Mouse (Mus musculus): ENCODE data around the gene Chfr. TPM values are rescaled to one million over a fixed set of nuclear protein-coding genes. Genes with fewer than 3 reads are reported as not detected.

Chfr gene
- polyA plus RNA-seq, 1 experiment from 2014 or later, result 47.7 TPM

Other genes with a start within 250 kb of the Chfr start
- 0.35 and 0.98 TPM in 2 replicates for gene Gm15446, start 212.4 kb upstream of the Chfr start, polyA plus RNA-seq (2014; fragmentation: Nextera tagmentation; extraction: Ambion mirVana)
- gene Zfp932, start 139.3 kb upstream of the Chfr start, polyA plus RNA-seq (2014; fragmentation: Nextera tagmentation; extraction: Ambion mirVana), result 22.3 and 26.7 TPM in 2 replicates
- 4.5 and 7.1 TPM in 2 replicates for gene Gm17655, start 63.3 kb upstream of the Chfr start, polyA plus RNA-seq (2014; fragmentation: Nextera tagmentation; extraction: Ambion mirVana)
- gene Gm35315, start 41.4 kb upstream of the Chfr start, polyA plus RNA-seq (2014; fragmentation: Nextera tagmentation; extraction: Ambion mirVana), result 1.3 and 1.5 TPM in 2 replicates
- gene Plcxd1, start 35.9 kb upstream of the Chfr start, polyA plus RNA-seq (2014; fragmentation: Nextera tagmentation; extraction: Ambion mirVana), result 0.27 and 0.39 TPM in 2 replicates
- 20.9 and 24.8 TPM in 2 replicates for gene Gtpbp6, start 27.6 kb upstream of the Chfr start, polyA plus RNA-seq (2014; fragmentation: Nextera tagmentation; extraction: Ambion mirVana)
- gene Zfp605, start 25.8 kb upstream of the Chfr start, polyA plus RNA-seq (2014; fragmentation: Nextera tagmentation; extraction: Ambion mirVana), result 4.5 and 4.8 TPM in 2 replicates
- gene Golga3, start 40.9 kb downstream of the Chfr start, polyA plus RNA-seq (2014; fragmentation: Nextera tagmentation; extraction: Ambion mirVana), result 21.1 and 21.9 TPM in 2 replicates
- 44.8 and 46.1 TPM in 2 replicates for gene Ankle2, start 95.2 kb downstream of the Chfr start, polyA plus RNA-seq (2014; fragmentation: Nextera tagmentation; extraction: Ambion mirVana)
- gene Pgam5, start 134.1 kb downstream of the Chfr start, polyA plus RNA-seq (2014; fragmentation: Nextera tagmentation; extraction: Ambion mirVana), result 83.6 and 86.2 TPM in 2 replicates
- 7.8 and 9.7 TPM in 2 replicates for gene Pxmp2, start 150.3 kb downstream of the Chfr start, polyA plus RNA-seq (2014; fragmentation: Nextera tagmentation; extraction: Ambion mirVana)
- gene Pole, start 150.5 kb downstream of the Chfr start, polyA plus RNA-seq (2014; fragmentation: Nextera tagmentation; extraction: Ambion mirVana), result 41.0 and 46.1 TPM in 2 replicates
- 1.00 and 2.0 TPM in 2 replicates for gene P2rx2, start 207.4 kb downstream of the Chfr start, polyA plus RNA-seq (2014; fragmentation: Nextera tagmentation; extraction: Ambion mirVana)
- gene Lrcol1, start 208.9 kb downstream of the Chfr start, polyA plus RNA-seq (2014; fragmentation: Nextera tagmentation; extraction: Ambion mirVana), result not detected in 2 replicates